Mouse (Mus musculus) brain, embryonic 14.5 days (tissue): ENCODE data around the gene Ust.

ENCODE experiments used
- CTCF ChIP-seq: fragments of 200-500 bp; IDR thresholded peaks from 2 replicates; pipeline ENCODE4 v1.5.1; 2012; ENCODE audit warnings: inconsistent platforms, mild to moderate bottlenecking, moderate library complexity, borderline replicate concordance; ENCODE audit not compliant: insufficient read depth, insufficient read length; ENCODE audit errors: extremely low read depth
- POLR2A ChIP-seq: fragments of 200-500 bp; IDR thresholded peaks from 2 replicates; pipeline ENCODE4 v1.6.1; 2012; ENCODE audit warnings: mild to moderate bottlenecking, inconsistent platforms, borderline replicate concordance; ENCODE audit not compliant: poor library complexity, insufficient read depth, insufficient read length, severe bottlenecking; ENCODE audit errors: extremely low read depth

GRCm38 (mm10) chr10:8353534-8353933 is 165.1 kb downstream of the Ust start:
- TF ChIP-seq CTCF (no peak), POLR2A (no peak)
